In genomic region chr11:62610304-62610703, GRCm38 (mm10) we compare ENCODE assay signal across 22 mouse cellular contexts. TPM values are rescaled to one million over a fixed set of nuclear protein-coding genes. Genes with fewer than 3 reads are reported as not detected.
DNase-seq lines count a peak whose midpoint lies in the region; ATAC-seq and TF ChIP-seq lines count a peak whose summit lies in the region.
"Had no signal": no experiment of that assay in that cellular context is flagged by ENCODE, and none has a peak within 500 bp of the region (broad histone marks: within the 10 kb centered on the region; RNA-seq: fewer than 3 reads in every experiment).

No protein-coding gene starts in this region.

- H3K27me3 ChIP-seq in CH12.LX (replicated peaks), result no peaks in the 10 kb centered on the region
- H3K27me3 ChIP-seq: Patski had no signal

- TF ChIP-seq POLR2A in CH12.LX (IDR thresholded peaks at IDR 0.05; ENCODE audit: low read depth, low read length), result no peak

- no peak overlapping the region for H3K9ac ChIP-seq in CH12.LX (ENCODE audit: insufficient read depth, low read depth)

- DNase-seq in heart, adult 11 months, result peak; percentile 63
- DNase-seq in heart, postnatal 10 days, result no peak
- DNase-seq in CH12.LX (ENCODE audit: extremely low read depth) (peak; percentile 17), ZHBTc4 (ENCODE audit: low read depth, low spot score) (peak; percentile 59)
- no peak for DNase-seq in gastrocnemius, postnatal 25 days
- DNase-seq: adrenal gland, adult 2 months; adrenal gland, adult 8-10 months; adrenal gland, postnatal 10 days; adrenal gland, postnatal 14 days; adrenal gland, postnatal 25 days; adrenal gland, postnatal 36 days; B cell, adult 2 months; cerebellum, adult 11 months; cerebellum, adult 11-12 months; cerebellum, adult 18-20 months; cerebellum, adult 2 months; cerebellum, adult 8-10 months had no signal

- no peak overlapping the region for H3K27ac ChIP-seq in CH12.LX (ENCODE audit: insufficient read depth, low read depth)

- peaks cover 26 to 55% of the 10 kb centered on the region in 2 experiments for H3K36me3 ChIP-seq in CH12.LX (replicated peaks in 1 of 2; ENCODE audit: control insufficient read depth in 1 of 2, insufficient read depth in 1 of 2, low read length in 1 of 2)

- H3K4me1 ChIP-seq in CH12.LX (ENCODE audit: control insufficient read depth in 1 of 2, insufficient read depth in 2 of 2), result peaks cover 14 to 40% of the 10 kb centered on the region in 2 experiments

- in situ Hi-C loops in CH12.LX (cut with MboI; ENCODE audit: low pct_ligation_motif_present, low pct_unique_long_range_greater_than_20kb, low sequenced_read_pairs), result loop anchor here (5.0 kb wide), 2 partner anchors 37 to 67 kb away; partner anchors contain the start of genes Lrrc75a and Mmgt2

- H3K9me3 ChIP-seq in CH12.LX (replicated peaks; ENCODE audit: low read length), result no peaks in the 10 kb centered on the region
- H3K9me3 ChIP-seq: G1E had no signal

- peaks cover 2% of the 10 kb centered on the region for H3K79me2 ChIP-seq in CH12.LX (replicated peaks; ENCODE audit: control insufficient read depth, extremely low read depth, insufficient read depth, poor library complexity, severe bottlenecking)

- H3K4me3 ChIP-seq in CH12.LX (replicated peaks in 1 of 3; ENCODE audit: low read depth in 2 of 3, low read length in 2 of 3, poor library complexity in 1 of 3), result no peak overlapping the region

- H3K4me2 ChIP-seq in CH12.LX (ENCODE audit: insufficient read depth, low read depth, poor library complexity, severe bottlenecking), result no peak overlapping the region

- intact Hi-C loops in heart, postnatal 10 days (cut with DNase I), result no loop called here

- TF ChIP-seq EP300 in CH12.LX (IDR thresholded peaks at IDR 0.05; ENCODE audit: low read length), result no peak

- no peak for TF ChIP-seq CTCF in CH12.LX (conservative IDR thresholded peaks at IDR 0.05 in 1 of 2, IDR thresholded peaks at IDR 0.05 in 1 of 2; ENCODE audit: low read depth in 2 of 2, low read length in 2 of 2)

- TF ChIP-seq RAD21 in CH12.LX (IDR thresholded peaks at IDR 0.05; ENCODE audit: low read depth, low read length), result no peak

- ATAC-seq in megakaryocyte, adult 5-6 weeks (ENCODE audit: poor library complexity, severe bottlenecking), result no peak
- ATAC-seq: activated CD4-positive, CD25-positive, alpha-beta regulatory T cell, adult 4 months; CD4-positive, CD25-positive, alpha-beta regulatory T cell, adult 4 months; Patski had no signal

- dilution Hi-C loops in CH12.LX (cut with MboI; ENCODE audit: extremely low pct_ligation_motif_present, extremely low pct_unique_long_range_greater_than_20kb, low sequenced_read_pairs), result no loop called here

TF ChIP-seq in CH12.LX, 34 proteins besides CTCF, POLR2A, EP300 and RAD21:
- no peak for TF ChIP-seq HCFC1 (IDR thresholded peaks at IDR 0.05; ENCODE audit: low read depth, low read length)

RNA-seq across cellular contexts. Expression of gene Trpv2, which starts 36.0 kb away (rescaled TPM):
- 1 to 10 TPM; 4.3 to 4.5 TPM for total RNA-seq in heart, postnatal 10 days (2021)
- 58.7 and 59.3 TPM in 2 replicates for total RNA-seq in CH12.LX (2012; rRNA removed)
- total RNA-seq in CH12.LX (2014; rRNA removed), result 36.0 and 39.2 TPM in 2 replicates
- polyA plus RNA-seq in CH12.LX (2012; ENCODE audit: insufficient read length, low read depth), result 42.3 and 46.2 TPM in 2 replicates
- 1 to 10 TPM in 1 of 2 experiments, under 1 TPM in 1; 0.97 to 1.5 TPM for total RNA-seq in gastrocnemius, postnatal 25 days (2021)
- 24.9 and 27.9 TPM in 2 replicates for total RNA-seq in megakaryocyte, adult 5-6 weeks (2015)
- total RNA-seq in megakaryocyte, adult 5-6 weeks (2017), result 46.6 and 51.1 TPM in 2 replicates

RNA-seq across cellular contexts. Expression of gene Lrrc75a, which starts 38.0 kb away (rescaled TPM):
- 10 to 100 TPM; 12.0 to 12.3 TPM for total RNA-seq in heart, postnatal 10 days (2021)
- total RNA-seq in CH12.LX (2012; rRNA removed), result 2.9 and 12.6 TPM in 2 replicates
- total RNA-seq in CH12.LX (2014; rRNA removed), result 1.3 and 1.6 TPM in 2 replicates
- polyA plus RNA-seq in CH12.LX (2012; ENCODE audit: insufficient read length, low read depth), result 1.8 and 2.7 TPM in 2 replicates
- total RNA-seq in gastrocnemius, postnatal 25 days (2021), result 1 to 10 TPM; 4.0 to 4.7 TPM
- total RNA-seq in megakaryocyte, adult 5-6 weeks (2015), result 5.7 TPM in 2 replicates
- 3.6 and 5.7 TPM in 2 replicates for total RNA-seq in megakaryocyte, adult 5-6 weeks (2017)

RNA-seq across cellular contexts. Expression of gene Mmgt2, which starts 38.2 kb away (rescaled TPM):
- total RNA-seq in heart, postnatal 10 days (2021), result 10 to 100 TPM; 10.8 to 15.8 TPM
- total RNA-seq in CH12.LX (2012; rRNA removed) (47.9 and 60.7 TPM in 2 replicates), CH12.LX (2014; rRNA removed) (41.2 and 49.2 TPM in 2 replicates)
- polyA plus RNA-seq in CH12.LX (2012; ENCODE audit: insufficient read length, low read depth), result 61.4 and 65.9 TPM in 2 replicates
- total RNA-seq in gastrocnemius, postnatal 25 days (2021), result 1 to 10 TPM; 2.8 to 4.2 TPM
- 19.0 and 19.3 TPM in 2 replicates for total RNA-seq in megakaryocyte, adult 5-6 weeks (2015)
- 7.2 and 10.9 TPM in 2 replicates for total RNA-seq in megakaryocyte, adult 5-6 weeks (2017)

RNA-seq across cellular contexts. Expression of gene Ubb, which starts 59.3 kb away (rescaled TPM):
- 100 to 1,000 TPM; 678 to 750 TPM for total RNA-seq in heart, postnatal 10 days (2021)
- total RNA-seq in CH12.LX (2012; rRNA removed), result 2,030 and 2,098 TPM in 2 replicates
- 929 and 1,092 TPM in 2 replicates for total RNA-seq in CH12.LX (2014; rRNA removed)
- polyA plus RNA-seq in CH12.LX (2012; ENCODE audit: insufficient read length, low read depth), result 1,487 and 1,562 TPM in 2 replicates
- 100 to 1,000 TPM; 692 to 747 TPM for total RNA-seq in gastrocnemius, postnatal 25 days (2021)
- 1,447 and 1,627 TPM in 2 replicates for total RNA-seq in megakaryocyte, adult 5-6 weeks (2015)
- 835 and 1,053 TPM in 2 replicates for total RNA-seq in megakaryocyte, adult 5-6 weeks (2017)

Comparison
In these comparisons a context has a peak if more than half of its experiments do, and no peak if none do; other contexts are left out.
1. DNase-seq: peak in heart, adult 11 months (single experiment), CH12.LX (single experiment) and ZHBTc4 (single experiment); none in heart, postnatal 10 days (0 of 2) and gastrocnemius, postnatal 25 days (single experiment).
2. RNA of gene Trpv2, which starts 36.0 kb away (total RNA-seq): 36.0 to 59.3 TPM in CH12.LX and 24.9 to 51.1 TPM in megakaryocyte, adult 5-6 weeks; 4.3 to 4.5 TPM in heart, postnatal 10 days and 0.97 to 1.5 TPM in gastrocnemius, postnatal 25 days; every median in the first group is over 4 times any median in the second.